Mouse (Mus musculus): ENCODE data around the gene Ppp1r9a.

The Ppp1r9a gene

GRCm38 (mm10) chr6:5103769-5104168 lies 201.1 kb downstream of the Ppp1r9a start:
- no peak for DNase-seq (ENCODE audit: low read depth, low spot score)

GRCm38 (mm10) chr6:5104238-5104637 lies 201.5 kb downstream of the Ppp1r9a start:
- DNase-seq (ENCODE audit: low read depth, low spot score), result no peak

GRCm38 (mm10) chr6:5108494-5108893 lies 205.8 kb downstream of the Ppp1r9a start:
- DNase-seq (ENCODE audit: low read depth, low spot score), result no peak

- peak; percentile 94 for DNase-seq (ENCODE audit: low read depth, low spot score)
Measured at GRCm38 (mm10) chr6:5109925-5110714, 207.4 kb downstream of the Ppp1r9a start.

GRCm38 (mm10) chr6:5110715-5111048 lies 208.0 kb downstream of the Ppp1r9a start:
- DNase-seq (ENCODE audit: low read depth, low spot score), result no peak

- DNase-seq (ENCODE audit: low read depth, low spot score), result no peak
Measured at GRCm38 (mm10) chr6:5113103-5113502, 210.4 kb downstream of the Ppp1r9a start.

GRCm38 (mm10) chr6:5113734-5114133 lies 211.0 kb downstream of the Ppp1r9a start:
- DNase-seq (ENCODE audit: low read depth, low spot score), result no peak

GRCm38 (mm10) chr6:5114857-5115256 lies 212.1 kb downstream of the Ppp1r9a start:
- DNase-seq (ENCODE audit: low read depth, low spot score), result no peak

GRCm38 (mm10) chr6:5119181-5119910 lies 216.6 kb downstream of the Ppp1r9a start:
- no peak for DNase-seq (ENCODE audit: low read depth, low spot score)

- no peak for DNase-seq (ENCODE audit: low read depth, low spot score)
Measured at GRCm38 (mm10) chr6:5120229-5120628, 217.5 kb downstream of the Ppp1r9a start.

GRCm38 (mm10) chr6:5129364-5130093 lies 226.8 kb downstream of the Ppp1r9a start:
- peak; percentile 56 for DNase-seq (ENCODE audit: low read depth, low spot score)

- DNase-seq (ENCODE audit: low read depth, low spot score), result no peak
Measured at GRCm38 (mm10) chr6:5134986-5135385, 232.3 kb downstream of the Ppp1r9a start.

GRCm38 (mm10) chr6:5136046-5136445 lies 233.3 kb downstream of the Ppp1r9a start:
- no peak for DNase-seq (ENCODE audit: low read depth, low spot score)

- peak; percentile 26 for DNase-seq (ENCODE audit: low read depth, low spot score)
Measured at GRCm38 (mm10) chr6:5138875-5139631, 236.3 kb downstream of the Ppp1r9a start.

GRCm38 (mm10) chr6:5139666-5140065 lies 236.9 kb downstream of the Ppp1r9a start:
- no peak for DNase-seq (ENCODE audit: low read depth, low spot score)

- no peak for DNase-seq (ENCODE audit: low read depth, low spot score)
Measured at GRCm38 (mm10) chr6:5147488-5148142, 244.9 kb downstream of the Ppp1r9a start.

GRCm38 (mm10) chr6:5149941-5150340 lies 247.2 kb downstream of the Ppp1r9a start:
- peak; percentile 58 for DNase-seq (ENCODE audit: low read depth, low spot score)

GRCm38 (mm10) chr6:5151171-5151570 lies 248.5 kb downstream of the Ppp1r9a start:
- no peak for DNase-seq (ENCODE audit: low read depth, low spot score)

GRCm38 (mm10) chr6:5152185-5152584 lies 249.5 kb downstream of the Ppp1r9a start:
- no peak for DNase-seq (ENCODE audit: low read depth, low spot score)

GRCm38 (mm10) chr6:5154786-5155185 lies 252.1 kb downstream of the Ppp1r9a start:
- peak; percentile 53 for DNase-seq (ENCODE audit: low read depth, low spot score)

- DNase-seq (ENCODE audit: low read depth, low spot score), result peak; percentile 75
Measured at GRCm38 (mm10) chr6:5155313-5155927, 252.7 kb downstream of the Ppp1r9a start.
